Mouse (Mus musculus) cerebellum, adult 2 months (tissue): ENCODE data around the gene Mkks. TPM values are rescaled to one million over a fixed set of nuclear protein-coding genes. Genes with fewer than 3 reads are reported as not detected.

Source experiments
- DNase-seq, 2 experiments: peaks; one replicate each; pipeline ENCODE4 v3.0.0; 2021
- H3K27ac ChIP-seq: fragments of 200-500 bp; 2 replicates; pipeline ENCODE4 v1.5.1; 2012; ENCODE audit warnings: low read length, control low read depth, inconsistent platforms; ENCODE audit not compliant: insufficient read depth
- H3K27me3 ChIP-seq: fragments of 200-500 bp; 2 replicates; pipeline ENCODE4 v1.6.1; 2012; ENCODE audit warnings: inconsistent platforms, mild to moderate bottlenecking, low read length, moderate library complexity; ENCODE audit not compliant: control insufficient read depth, insufficient read depth
- H3K4me1 ChIP-seq: fragments of 200-500 bp; 2 replicates; pipeline ENCODE4 v1.6.1; 2011; ENCODE audit warnings: low read length; ENCODE audit not compliant: control insufficient read depth, insufficient read depth
- H3K4me3 ChIP-seq: fragments of 200-500 bp; replicated peaks from 2 replicates; pipeline ENCODE3; 2011; ENCODE audit warnings: mild to moderate bottlenecking, low read depth, low read length, control low read depth; ENCODE audit not compliant: insufficient read depth
- CTCF ChIP-seq: fragments of 200-500 bp; IDR thresholded peaks from 2 replicates; pipeline ENCODE4 v1.5.1; 2011; ENCODE audit warnings: low read depth, mild to moderate bottlenecking, control low read depth, low read length, moderate library complexity, borderline replicate concordance; ENCODE audit not compliant: insufficient read depth
- POLR2A ChIP-seq: fragments of 200-500 bp; IDR thresholded peaks from 2 replicates; pipeline ENCODE4 v1.6.1; 2011; ENCODE audit warnings: low read length, control low read depth, borderline replicate concordance; ENCODE audit not compliant: insufficient read depth
- WGBS: fragments of 180-500 bp; shearing (Covaris S2); methylation state at CpG from one replicate; pipeline ENCODE4 v1.1.7; 2018; 5-methylcytosine and 5-hydroxymethylcytosine counted together
- polyA plus RNA-seq: library from polyadenylated mRNA; depleted of rRNA; stranded (reverse); fragments of >200 nt; gene quantifications from 2 replicates; pipeline ENCODE4 v1.2.3, GENCODE M21; 2012; rRNA removed

Gene Mkks
- polyA plus RNA-seq, 1 experiment = 11.7 TPM

- Histone ChIP-seq H3K4me3 (no peak overlapping the region), H3K27ac (no peak overlapping the region), H3K4me1 (no peaks in the 10 kb centered on the region; the same call in 1 of the 2 replicates), H3K27me3 (no peaks in the 10 kb centered on the region)
- no peak for DNase-seq
- WGBS = 96% methylated on average over 4 of the region's 4 CpGs
- TF ChIP-seq POLR2A = no peak
- no peak for TF ChIP-seq CTCF
These were observed 63.6 kb downstream of the Mkks start for GRCm38 (mm10) chr2:136827612-136828011.

Other genes with a start within 250 kb of the Mkks start
- gene Snap25, start 177.9 kb downstream of the Mkks start, polyA plus RNA-seq = 2,833 and 3,013 TPM in 2 replicates
- 41.4 TPM in 1 of 2 replicates, not detected in the other for gene AL731706.2, start 5.7 kb downstream of the Mkks start, polyA plus RNA-seq
- 2.5 and 3.0 TPM in 2 replicates for gene Slx4ip, start 171 bp downstream of the Mkks start, polyA plus RNA-seq
- gene AL731706.1, start within 50 bp of the Mkks start, polyA plus RNA-seq = 32.4 and 40.2 TPM in 2 replicates
- 2.4 and 3.1 TPM in 2 replicates for gene Jag1, start 225.3 kb upstream of the Mkks start, polyA plus RNA-seq